Mouse (Mus musculus): ENCODE results near the gene Cisd2.
A peak's percentile ranks its signal among the peaks of the same experiment; 100 is the strongest.

Cisd2 gene

GRCm38 (mm10) chr3:135423608-135424212 lies at the start of gene Cisd2:
Cisd2 (minus strand) TSS chr3:135423925.
- DNase-seq (ENCODE audit: low spot score in 2 of 2) = no peak

DNA sequence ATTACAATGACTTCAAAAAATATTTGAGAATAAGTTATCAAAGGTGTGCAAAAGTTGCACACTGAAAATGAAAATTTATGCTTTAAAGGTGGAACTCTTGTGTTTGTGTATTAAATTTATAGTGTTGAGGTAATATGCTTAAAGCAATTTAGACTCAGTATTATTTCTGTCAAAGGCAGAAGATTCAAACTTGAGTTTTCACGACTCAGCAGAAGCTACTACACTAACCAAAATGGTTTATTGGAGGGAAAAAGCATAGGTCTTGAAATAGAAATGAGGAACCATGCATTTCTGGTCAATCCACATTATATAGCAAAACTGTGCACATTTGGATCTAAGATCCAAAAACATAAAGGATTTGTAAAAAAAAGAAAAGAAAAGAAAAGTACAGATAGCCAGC lies 47.1 kb upstream of the Cisd2 start:
- no peak for DNase-seq (ENCODE audit: low spot score in 2 of 2)

DNA sequence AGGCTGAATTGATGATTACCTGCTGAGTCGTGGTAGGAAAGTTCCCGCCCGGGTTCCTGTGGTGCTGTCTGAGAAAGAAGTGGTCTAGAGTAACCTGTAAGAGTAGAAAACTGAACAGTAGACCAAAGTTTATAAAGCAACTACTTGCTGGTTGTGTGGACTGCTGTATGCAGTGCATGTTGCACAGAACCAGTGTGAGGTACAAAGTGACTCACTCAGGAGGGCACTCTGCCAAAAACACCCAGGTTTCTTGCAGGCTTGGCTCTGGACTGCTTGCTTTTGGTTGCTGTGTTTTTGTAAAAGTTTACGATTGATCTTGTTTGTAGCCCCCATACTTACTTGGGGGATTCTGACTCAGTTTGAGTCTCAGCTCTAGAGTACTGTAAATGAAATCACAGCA lies 46.2 kb upstream of the Cisd2 start:
- peak; percentile 60 to 74 for DNase-seq (ENCODE audit: low spot score in 2 of 2)

- DNase-seq (ENCODE audit: low spot score in 2 of 2) = no peak
Observed at GRCm38 (mm10) chr3:135469146-135469545, 45.4 kb upstream of the Cisd2 start.

DNA sequence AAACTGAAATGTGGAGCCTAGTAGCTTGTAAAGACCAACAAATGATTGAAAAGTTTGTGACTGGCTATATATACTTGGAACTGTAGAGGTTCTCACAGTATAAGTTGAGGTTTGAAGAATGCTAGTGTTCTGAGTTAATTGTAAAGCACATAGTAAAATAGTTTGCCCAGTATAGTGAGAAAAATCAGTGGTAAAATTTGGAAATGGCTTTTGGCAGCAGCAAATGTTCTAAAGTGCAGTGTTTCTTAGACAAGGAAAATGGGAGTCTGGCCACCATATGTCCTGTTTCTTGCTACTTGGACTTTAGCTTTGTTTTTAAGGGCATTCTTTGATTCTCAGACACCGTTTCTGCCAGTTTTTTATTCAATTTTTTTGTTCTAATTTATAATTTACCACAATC lies 44.7 kb upstream of the Cisd2 start:
- DNase-seq (ENCODE audit: low spot score in 2 of 2) = no peak

DNA sequence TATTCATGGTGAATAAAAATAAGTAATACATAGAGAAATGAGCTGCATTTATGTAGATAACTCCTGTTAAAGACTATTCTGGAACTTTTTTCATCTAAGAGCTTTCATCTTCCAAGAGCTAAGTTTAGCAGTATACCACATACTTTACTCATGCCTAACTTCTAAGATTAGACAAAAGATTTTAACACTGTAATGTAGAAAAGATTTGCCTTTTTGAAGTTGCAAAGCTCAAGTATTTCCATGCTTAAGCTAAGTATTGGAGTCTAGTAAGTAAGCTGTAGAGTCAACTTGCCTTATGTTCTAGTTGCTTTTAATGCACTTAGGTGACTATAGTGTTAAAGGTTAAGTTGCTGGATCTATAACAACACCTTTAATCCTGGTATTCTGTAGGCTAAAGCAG lies 35.3 kb upstream of the Cisd2 start:
- no peak for DNase-seq (ENCODE audit: low spot score in 2 of 2)

GRCm38 (mm10) chr3:135444930-135445329 lies 21.2 kb upstream of the Cisd2 start:
- DNase-seq (ENCODE audit: low spot score in 2 of 2) = no peak

GRCm38 (mm10) chr3:135440621-135441020 lies 16.9 kb upstream of the Cisd2 start:
- peak in 1 of 2 experiments; percentile 13 for DNase-seq (ENCODE audit: low spot score in 2 of 2)

DNA sequence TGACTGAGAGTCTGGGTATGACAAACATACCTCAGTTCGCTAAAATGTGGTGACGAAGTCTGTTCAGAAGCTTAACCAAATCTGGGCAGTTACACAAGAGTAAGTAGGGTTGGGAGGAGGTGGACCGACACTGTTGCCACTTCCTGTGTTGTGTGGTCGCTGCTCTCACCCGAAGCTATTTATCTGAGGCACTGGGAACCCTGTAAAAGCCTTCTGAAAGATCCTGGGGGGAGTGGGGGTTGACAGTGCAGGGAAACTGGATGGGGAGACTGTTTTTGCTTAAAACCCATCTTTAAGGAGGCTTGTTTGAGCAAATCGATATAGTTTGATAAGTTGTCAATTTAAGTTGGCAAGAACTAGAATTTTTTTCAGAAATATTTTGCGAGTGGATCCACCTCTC lies 16.5 kb upstream of the Cisd2 start:
- peak in 1 of 2 experiments; percentile 13 for DNase-seq (ENCODE audit: low spot score in 2 of 2)

DNA sequence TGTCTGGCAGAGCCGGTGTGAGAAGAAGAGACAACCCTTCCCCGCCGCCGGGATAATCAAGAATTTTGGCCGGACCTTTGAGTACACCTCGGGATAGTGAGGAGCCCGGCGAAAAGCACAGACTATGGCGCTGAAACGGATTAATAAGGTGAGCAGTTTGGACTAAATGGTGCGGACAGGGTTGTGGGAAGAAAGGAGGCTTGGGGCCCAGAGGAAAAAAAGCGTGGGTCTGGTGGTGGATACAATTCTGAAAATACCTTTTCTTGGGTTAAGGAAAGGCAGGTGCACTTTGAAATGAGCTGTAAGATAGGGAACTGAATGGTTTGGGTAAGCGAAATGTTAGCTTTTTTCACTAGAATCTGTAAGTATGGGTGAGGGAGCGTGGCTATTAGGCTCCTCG lies 15.9 kb upstream of the Cisd2 start:
- no peak for DNase-seq (ENCODE audit: low spot score in 2 of 2)

- DNase-seq (ENCODE audit: low spot score in 2 of 2) = peak; percentile 72 to 75
Observed at GRCm38 (mm10) chr3:135438913-135439531, 15.3 kb upstream of the Cisd2 start.

- DNase-seq (ENCODE audit: low spot score in 2 of 2) = peak; percentile 94
Observed at GRCm38 (mm10) chr3:135438531-135438912, 14.8 kb upstream of the Cisd2 start.

- peak; percentile 98 to 99 for DNase-seq (ENCODE audit: low spot score in 2 of 2)
Observed at GRCm38 (mm10) chr3:135437758-135438495, 14.2 kb upstream of the Cisd2 start, which contains the start of gene Ube2d3. Ube2d3 (plus strand) TSS chr3:135438149.

DNA sequence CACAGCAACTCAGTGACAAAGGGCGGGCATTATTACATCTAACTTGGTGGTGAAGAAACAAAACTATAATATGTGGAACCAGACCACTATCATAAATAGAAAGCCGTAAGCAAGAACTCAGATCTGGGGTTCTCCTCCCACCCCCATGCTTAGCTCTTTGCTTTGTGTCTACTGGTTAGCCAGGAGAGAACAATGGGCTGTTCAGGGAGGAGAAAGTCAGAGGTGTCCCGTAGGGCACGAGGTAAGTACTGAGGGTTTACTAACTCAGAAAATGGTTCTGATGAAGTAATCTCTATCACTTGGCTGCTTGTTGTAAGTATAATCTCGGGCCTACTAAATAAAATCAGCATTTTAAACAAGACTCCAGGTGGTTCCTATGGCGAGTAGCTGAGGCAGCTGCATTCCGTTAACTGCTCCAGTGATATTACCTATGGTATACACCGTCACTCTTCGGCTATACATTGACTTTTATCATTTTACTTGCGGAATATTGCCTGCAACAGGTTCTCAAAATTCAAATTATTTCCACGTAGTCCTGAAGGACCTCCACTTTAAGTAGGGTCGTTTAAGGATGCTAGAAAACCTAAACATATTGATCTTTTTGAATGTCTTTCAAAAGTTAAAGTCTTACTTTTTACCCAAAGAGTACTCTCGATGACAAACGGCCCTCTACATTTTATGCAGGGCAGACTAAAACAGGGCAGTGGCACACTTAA lies 13.3 kb upstream of the Cisd2 start:
- DNase-seq (ENCODE audit: low spot score in 2 of 2) = no peak

- DNase-seq (ENCODE audit: low spot score in 2 of 2) = peak; percentile 86
Observed at GRCm38 (mm10) chr3:135422856-135423607, 693 bp downstream of the Cisd2 start.

DNA sequence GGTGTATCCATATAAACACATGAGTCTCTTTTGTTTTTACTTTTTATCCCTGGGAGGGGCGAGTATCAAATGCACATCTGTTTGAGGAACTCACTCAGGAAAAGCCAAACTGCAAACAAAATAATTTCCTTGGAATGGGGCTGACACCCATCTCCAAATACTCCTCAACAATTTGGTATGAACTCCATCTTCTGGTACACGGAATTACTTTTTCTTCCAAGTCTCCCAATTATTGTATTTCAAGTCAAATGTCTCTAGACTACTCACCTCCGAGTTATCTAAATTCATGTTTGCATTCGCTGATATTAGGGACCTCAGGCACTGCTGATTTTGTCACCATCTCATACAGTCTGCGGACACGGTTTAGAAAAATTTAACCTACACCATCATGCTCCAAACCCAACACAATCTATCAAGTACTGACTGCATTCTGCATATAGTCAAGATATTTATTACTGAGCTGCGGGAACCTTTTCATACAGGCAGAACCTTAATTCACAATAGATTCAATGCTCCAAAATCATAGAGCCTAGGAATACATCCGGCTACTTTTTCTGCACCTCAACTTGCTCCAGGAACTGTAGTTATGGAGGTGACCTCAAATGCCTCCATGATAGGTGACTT lies 1.4 kb downstream of the Cisd2 start:
- no peak for DNase-seq (ENCODE audit: low spot score in 2 of 2)

DNA sequence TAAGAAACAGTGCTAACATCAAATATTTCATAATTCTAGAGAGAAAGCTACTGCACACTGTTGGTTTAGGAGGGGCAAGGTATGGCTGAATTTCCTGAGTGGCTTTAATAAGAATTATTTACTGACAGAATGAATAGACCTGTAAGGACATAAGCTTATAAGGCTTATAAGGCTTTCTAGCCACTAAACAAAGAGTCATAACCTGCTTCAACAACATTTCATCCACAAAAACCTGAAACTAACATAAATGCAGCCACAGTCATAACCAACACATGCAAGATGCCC lies 2.5 kb downstream of the Cisd2 start:
- DNase-seq (ENCODE audit: low spot score in 2 of 2) = no peak

DNA sequence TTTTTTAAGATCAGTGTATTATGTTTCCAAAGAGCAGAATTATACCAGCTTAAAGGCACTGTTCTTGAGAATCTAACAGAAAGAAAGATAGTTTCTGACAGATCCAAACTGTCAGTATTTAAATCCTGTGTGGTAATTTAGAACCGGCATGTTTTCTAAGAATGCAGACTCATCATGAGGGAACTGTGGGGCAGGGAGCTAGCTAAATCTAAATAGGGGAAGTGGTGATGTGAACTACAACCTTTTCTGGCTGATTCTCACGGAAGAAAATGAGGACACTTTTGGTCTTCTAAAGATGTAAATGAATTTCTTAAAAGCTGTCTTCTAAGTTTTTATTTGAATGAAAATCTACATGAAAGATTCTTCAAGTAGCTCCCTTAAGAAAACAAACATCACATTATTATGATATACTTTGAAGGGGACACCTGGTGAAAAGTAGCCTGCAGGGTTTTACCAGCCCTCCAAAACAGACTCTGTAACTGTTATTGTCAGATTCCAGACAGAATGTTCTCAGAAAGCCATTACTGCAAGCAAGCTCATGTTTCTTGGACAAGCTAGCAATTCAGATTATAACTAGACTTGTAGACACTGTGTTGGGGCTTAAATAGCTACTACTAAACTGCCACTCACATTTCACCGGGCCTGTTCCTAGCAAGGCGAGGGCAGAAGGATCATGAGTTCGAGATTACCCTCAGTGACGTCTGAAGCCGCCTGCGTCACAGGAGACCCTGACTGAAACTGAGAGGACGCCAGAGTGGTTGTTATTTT lies 3.0 kb downstream of the Cisd2 start:
- DNase-seq (ENCODE audit: low spot score in 2 of 2) = no peak

GRCm38 (mm10) chr3:135417799-135418198 lies 5.9 kb downstream of the Cisd2 start:
- DNase-seq (ENCODE audit: low spot score in 2 of 2) = no peak

DNA sequence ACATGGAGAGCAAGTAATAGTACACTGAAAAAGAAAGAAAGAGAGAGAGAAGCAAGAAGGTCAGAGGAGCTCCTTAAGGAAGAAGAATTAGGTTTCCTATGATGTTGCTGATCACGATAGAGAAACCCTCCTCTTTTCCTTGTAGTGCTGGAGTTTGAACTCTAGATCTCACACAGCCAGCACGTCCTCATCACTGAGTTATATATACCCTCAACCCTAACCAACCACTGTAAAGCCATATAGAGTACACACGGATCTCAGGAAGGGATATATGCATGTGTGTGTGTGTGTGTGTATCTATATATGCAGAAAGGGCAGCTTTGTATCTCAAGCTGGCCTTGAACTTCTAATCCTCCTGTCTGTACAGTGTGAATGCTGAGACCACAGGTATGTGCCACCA lies 6.5 kb downstream of the Cisd2 start:
- no peak for DNase-seq (ENCODE audit: low spot score in 2 of 2)

DNA sequence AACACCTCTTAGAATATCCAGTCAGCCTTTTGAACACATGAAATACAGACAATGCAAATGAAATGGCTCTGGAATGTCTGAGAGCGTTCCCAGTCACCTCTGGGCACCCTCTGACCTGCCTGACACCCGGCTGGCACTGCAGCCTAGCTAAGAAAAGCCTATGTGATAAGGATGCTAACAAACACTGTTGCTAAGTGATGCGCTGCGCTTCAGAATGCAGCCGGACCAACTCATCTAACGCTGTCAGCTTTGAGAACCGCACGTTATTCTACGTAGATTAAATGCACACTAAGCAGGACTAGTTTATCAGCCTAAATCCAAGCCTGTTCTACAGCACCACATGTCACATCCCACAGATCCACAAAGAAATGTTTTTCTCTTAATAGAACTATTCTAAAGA lies 11.9 kb downstream of the Cisd2 start:
- DNase-seq (ENCODE audit: low spot score in 2 of 2) = no peak
